Mouse (Mus musculus) thymus, postnatal 14 days (tissue): Measurements from ENCODE around the gene Ptpn5.

ENCODE experiments used
- DNase-seq: peaks from one replicate; pipeline ENCODE4 v3.0.0; 2021

Gene Ptpn5

DNA sequence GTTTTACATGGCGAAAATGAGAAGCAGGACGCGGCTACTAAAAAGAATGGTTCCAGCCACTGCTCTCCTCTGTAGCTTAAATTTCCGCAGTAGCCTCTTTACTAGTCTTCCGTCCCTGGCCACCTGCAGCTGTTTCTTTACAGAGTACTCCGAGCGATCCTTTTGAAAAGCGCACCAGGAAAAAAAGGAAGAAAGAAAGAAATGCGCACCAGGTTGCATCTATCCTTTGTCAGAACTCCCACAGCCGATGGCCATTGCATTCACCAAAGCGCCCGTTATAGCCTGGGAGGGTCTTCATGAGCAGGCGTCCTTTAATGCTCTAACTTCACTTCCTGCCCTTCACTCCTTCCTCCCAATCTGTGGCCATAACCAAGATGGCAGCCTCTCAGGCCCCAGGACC lies at the start of gene Ptpn5:
TSS of gene Ptpn5 (minus strand) at position 354 of the 400 bp plus-strand sequence.
- no peak for DNase-seq

GRCm38 (mm10) chr7:47170814-47171213 lies 37.3 kb upstream of the Ptpn5 start:
- no peak for DNase-seq

DNA sequence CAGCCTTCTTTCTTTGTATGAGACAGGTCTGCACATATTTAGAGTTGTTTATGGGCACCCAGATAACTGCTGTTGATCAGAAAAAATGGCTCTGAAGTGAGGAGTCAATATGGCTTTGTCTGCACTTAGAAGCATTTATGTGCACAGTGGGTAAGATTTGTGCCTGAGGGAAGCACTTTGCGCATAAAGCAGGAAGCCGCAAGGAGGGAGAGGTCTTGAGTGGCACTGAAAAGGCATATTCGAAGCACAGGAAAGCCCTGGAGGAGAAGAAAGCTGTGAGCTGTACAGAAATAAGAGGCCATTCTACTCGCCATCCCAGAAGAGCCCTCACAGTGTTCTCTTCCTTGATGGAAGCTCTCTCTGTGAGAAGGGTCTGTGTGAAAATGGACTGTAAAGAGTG lies 31.5 kb upstream of the Ptpn5 start:
- no peak for DNase-seq

DNA sequence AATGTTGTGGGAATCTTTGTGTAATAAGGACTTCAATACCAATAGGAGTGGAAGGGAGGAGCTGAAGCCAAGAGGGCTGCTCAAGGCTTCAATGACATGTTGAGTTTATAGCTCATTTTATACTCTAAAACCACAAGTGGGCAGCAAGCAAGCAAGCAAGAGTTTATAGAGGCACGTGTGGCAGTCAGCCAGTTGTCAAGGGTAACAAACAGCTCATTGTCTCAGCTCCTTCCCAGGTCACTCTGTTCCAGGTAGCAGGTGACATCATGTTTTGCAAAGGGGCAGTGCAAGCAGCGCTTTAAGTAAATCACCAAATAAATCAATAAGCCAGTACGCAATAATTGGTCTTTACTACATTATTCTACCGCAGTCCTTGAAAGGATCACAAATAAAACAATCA lies 29.7 kb upstream of the Ptpn5 start:
- DNase-seq, result no peak

DNA sequence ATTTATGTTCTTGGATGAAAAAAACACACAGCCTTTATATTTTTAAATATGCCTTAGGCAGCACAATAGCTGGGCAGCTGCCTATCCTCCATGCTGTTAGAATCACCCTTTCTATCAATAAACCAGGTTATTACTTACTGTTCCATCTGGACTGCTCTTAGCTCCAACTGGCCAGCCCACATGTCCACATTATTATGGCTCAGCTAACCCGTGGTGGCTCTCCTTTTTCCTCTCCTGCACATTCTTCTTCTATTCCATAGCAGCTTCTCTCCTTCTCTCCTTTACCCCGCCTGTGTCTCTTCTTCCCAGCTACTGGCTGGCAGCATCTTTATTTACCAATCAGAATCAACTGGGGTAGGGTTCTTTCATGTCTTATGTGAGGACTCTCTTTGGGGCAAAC lies 25.0 kb upstream of the Ptpn5 start:
- no peak for DNase-seq

DNA sequence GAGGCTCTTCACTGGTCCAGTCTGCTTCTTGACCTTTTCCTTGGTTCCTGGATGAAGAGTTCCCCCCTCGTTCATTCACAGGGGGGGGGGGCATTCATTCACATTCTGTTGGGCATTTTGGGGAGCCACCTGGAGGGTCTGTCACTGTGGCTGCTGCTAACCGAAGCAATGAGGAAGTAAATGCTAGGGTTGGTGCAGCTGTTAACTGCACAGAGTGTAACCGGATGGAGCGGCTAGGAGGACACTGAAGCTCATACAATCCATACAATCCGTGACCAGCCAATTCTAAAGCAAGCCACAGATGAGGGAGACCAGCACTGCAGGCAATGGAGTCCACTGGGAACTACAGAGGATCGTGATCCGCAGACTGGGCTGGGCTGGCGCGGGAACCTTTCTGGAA lies 24.3 kb upstream of the Ptpn5 start:
- DNase-seq, result no peak

DNA sequence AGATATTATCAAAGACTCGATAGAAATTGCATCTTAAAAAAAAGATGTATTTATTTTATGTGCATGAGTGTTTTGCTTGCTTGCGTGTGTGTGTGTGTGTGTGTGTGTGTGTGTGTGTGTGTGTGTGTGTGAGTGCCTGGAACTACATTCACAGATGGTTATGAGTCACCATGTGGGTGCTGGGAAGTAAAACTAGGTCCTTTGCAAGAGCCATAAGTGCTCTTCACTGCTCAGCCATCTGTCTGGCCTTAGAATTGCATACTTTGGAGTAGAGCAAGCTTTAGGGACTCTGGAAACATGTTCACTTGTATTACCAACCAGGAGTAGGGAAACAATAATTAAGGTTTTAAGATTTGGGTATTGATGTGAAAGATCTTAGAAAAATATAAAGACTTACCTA lies 22.4 kb upstream of the Ptpn5 start:
- DNase-seq, result no peak

- no peak for DNase-seq
These were observed 21.9 kb upstream of the Ptpn5 start for GRCm38 (mm10) chr7:47155396-47155795.

DNA sequence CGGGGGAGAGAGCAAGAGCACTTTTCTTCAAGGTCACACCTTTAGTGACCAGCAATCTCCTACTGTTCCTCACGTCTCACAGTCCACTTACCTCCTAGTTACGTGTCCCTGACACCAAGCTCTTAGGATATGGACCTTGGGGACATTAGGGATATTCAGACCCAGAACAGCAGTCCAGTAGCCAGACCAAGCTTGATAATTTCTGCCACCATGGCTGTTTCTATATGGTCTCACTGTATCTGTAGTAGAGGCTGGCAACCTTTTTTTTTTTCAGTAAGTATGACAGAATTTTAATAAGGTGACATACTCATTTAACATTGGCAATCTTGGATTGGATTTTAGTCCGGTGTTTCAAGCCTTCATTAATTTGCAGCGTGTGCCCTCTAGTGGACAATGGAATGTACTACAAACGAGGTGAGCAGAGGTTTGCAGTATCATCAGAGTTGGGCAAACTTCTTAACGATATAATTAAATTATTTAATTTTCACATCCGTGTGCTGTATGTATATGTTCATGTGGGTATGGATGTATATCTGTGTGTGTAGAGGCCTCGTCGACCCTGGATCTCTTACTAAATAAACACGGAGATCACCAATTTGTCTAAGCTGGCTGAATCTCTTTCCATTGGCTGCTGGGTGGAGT lies 17.1 kb upstream of the Ptpn5 start:
- peak; percentile 38 for DNase-seq

DNA sequence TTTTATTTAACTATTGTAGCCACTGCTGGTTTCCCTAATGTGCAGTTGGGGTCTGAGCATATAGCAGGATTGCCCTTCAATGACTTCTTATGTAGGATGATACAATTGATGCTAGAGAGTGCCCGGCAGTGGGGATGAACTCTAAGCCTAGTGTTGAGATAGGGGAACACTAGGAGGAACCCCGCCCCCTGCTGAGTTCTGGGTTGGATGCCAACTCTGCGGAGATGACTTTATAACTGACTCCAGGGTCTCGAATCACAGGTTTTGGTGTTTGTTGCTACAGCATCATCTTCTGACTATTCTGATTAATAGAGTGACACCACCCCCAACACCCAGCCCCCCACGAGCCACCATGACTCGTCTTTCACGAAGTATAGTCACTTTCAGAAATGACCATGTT lies 14.8 kb upstream of the Ptpn5 start:
- no peak for DNase-seq

GRCm38 (mm10) chr7:47146034-47146812 lies 12.7 kb upstream of the Ptpn5 start:
- peak; percentile 30 for DNase-seq

GRCm38 (mm10) chr7:47144299-47144698 lies 10.8 kb upstream of the Ptpn5 start:
- DNase-seq, result no peak

- no peak for DNase-seq
These were observed 6.4 kb upstream of the Ptpn5 start for GRCm38 (mm10) chr7:47139823-47140325.

DNA sequence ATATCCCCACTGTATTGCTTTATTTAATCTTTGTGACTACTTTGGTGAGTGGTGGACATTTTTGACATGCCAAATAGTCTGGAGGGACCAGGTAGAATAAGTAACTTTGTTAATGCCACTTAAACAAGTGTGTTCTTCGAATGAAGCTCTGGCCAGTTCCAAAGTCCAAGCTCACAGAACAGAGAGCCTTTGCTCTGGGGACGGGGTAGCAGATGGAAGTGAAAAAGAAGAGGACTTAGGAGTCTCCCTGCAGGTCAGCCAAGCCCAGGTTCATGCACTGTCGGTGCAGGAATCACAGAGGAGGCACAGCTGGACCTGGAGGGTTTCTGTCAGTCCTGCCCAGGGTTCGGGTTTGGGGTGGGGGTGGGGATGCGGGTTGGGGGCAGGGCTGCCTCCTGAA lies 1.1 kb upstream of the Ptpn5 start:
- DNase-seq, result no peak

GRCm38 (mm10) chr7:47132931-47133260 lies 588 bp downstream of the Ptpn5 start:
- no peak for DNase-seq

DNA sequence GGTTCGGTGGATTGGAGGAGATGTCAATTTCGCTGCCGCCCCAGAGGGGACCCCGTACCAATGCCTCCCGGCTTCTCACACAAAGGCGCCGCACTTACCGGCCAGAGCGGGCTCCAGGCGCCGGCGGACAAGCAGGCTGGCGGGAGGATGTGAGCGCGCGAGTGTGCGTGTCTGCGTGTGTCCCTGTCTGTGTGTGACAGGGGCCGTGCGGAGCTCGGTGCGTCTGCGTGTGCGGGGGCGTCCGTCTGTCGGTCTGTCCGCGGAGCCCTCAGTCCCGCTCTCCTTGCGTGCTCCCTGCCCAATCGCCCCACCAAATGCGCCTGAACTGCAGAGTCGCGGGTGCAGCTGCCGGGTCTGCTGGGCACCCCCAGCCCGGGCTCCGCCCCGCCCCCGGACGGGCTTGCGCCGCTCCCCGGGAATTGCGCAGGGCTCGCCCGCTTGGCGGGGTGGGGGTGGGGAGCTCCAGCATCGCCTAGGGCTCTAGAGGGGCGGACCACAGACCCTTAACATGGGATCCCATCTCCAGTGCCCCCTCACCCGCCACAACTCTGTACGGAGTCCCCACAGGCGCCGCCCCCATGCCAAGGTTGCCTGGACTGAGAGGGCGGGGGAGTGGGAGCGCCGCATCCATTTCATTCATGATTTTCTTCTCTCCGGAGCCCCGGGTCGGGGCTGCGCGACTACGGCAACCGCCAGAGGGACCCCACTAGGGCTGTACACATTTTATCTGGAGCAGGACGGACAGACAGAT lies 1.1 kb downstream of the Ptpn5 start:
- peak; percentile 5 for DNase-seq

DNA sequence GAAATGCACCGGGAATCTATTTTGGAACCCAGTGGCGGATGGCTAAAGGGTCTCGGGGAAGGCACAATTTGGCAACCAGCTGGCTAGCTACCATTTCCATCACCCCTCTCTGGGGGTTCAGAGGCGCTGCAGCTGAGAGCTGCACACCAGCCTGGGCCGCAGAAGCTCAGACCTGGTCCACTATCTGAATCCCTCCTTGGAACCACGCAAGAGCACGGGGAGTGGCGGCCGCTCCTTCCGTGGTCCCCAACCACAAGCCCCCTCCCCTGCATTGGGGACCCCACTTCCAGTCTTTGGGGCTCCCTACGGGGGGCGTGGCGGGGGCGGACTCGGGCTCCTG lies 1.7 kb downstream of the Ptpn5 start:
- DNase-seq, result no peak

DNA sequence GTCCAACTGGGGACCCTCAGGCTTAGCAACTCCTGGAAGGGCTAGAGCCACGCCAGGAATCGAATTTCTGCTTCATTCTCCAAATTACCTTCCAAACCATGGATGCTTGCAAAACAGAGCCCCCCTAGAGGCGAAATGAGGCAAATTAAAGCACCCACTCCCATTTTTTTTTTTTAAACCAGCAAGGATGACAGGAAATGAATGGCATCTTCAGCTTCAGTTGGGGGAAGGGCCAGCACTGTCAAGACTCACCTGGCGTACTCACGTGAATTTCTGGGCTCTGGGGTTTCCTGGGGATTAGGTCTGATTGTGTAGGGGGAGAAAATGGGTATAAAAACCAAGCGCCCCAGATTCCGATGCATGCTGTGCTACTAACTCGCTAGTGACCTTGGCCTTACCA lies 2.2 kb downstream of the Ptpn5 start:
- DNase-seq, result no peak

DNA sequence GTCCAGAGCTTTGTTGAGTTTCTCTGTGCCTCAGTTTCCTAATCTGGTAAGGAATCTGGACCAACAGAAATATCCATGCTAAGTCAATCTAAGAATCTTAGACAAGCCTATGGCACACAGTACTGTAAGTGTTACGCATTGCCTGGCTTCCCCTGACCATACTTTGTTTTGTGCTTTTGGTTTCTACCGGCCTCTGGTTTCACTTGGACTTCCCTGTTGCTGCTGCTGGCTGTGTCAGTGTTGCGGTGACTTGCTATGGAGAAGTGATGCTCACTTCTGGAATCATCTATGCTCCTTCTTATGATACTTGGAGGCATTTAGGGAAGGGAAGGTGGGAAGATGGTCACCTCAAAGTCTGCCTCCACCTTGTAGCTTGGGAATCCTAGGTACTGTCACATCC lies 11.5 kb downstream of the Ptpn5 start:
- DNase-seq, result no peak

GRCm38 (mm10) chr7:47116666-47117065 lies 16.8 kb downstream of the Ptpn5 start:
- DNase-seq, result no peak

DNA sequence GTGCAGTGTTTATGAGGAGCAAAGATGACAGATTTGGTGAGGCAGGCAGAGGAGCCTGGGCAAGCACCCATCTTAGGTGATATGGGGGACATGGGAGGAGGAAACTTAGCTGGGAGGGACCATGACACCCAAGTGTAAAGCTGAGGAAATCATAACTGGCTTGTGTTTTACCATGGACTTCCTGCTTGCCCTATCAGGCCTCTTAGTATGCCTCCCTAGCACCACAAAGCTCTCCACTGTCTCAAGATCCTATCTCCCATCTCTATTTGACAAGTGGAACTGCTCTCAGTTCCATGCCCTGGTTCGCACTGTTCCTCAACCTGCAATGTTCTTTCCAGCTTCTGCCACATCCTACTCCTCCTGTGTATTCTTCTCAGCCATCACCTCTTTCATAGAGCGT lies 18.0 kb downstream of the Ptpn5 start:
- DNase-seq, result no peak

GRCm38 (mm10) chr7:47113383-47113782 lies 20.1 kb downstream of the Ptpn5 start:
- no peak for DNase-seq

DNA sequence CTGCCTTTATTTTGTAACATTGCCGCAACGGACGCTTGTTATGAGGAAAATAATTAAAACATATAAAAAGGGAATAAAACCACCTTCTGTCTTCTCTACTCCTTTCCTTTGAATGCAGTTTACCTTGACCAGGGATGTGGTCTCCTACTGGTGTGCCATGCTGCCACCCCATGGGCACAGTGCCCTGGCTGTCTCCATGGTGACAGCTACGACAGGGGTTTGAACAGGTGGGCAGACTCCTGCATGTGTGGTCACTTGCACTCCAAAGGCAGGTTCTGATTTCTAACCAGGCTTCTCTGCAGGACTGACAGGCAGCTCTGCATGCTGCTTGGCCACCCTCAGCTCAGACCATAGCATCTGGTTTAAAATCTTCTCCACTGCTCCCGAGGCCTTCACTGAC lies 21.4 kb downstream of the Ptpn5 start:
- no peak for DNase-seq

- no peak for DNase-seq
These were observed 22.4 kb downstream of the Ptpn5 start for GRCm38 (mm10) chr7:47111121-47111520.
